Comparison of ENCODE assay signal across 13 mouse cellular contexts in the genomic region with DNA sequence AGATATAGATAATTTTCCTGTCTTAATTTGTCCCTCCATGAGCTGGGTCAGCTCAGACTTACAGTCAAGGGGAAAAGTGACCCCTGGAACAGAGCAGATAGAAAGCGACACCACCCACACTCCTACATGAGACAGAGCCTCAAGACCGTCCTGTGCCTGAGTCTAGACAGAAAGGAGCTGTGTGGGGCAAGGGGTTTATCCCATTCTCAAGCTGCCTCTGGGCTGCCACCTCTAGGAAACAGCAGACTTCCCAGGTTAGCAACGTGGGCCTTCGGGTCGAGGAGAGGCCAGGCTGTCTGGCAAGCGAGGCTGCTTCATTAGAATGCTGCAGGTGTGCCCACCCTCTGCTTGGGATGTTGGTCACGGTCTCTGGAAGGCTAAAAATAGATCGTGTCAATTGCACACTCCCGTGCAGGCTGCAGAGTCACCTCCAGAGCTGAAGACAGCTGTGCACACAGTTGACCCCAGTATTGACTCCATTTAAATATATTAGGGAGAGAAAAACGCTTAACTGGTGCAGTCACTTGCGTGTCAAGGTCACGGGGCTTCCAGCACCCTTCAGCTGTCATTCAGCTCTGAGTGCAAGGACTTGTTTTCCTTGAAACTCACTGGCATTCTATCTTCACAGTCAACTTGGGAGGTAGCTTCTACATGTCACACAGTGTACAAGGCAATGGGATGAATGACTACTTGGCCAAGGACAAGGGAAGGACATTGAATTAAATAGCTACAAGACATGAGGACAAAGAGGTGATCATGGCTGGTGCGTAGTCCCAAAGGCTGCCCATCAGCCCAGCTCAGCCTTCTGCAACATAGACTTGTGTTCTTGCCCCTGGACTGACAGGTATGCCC. TPM values are rescaled to one million over a fixed set of nuclear protein-coding genes. Genes with fewer than 3 reads are reported as not detected.
DNase-seq lines count a peak whose midpoint lies in the region; ATAC-seq lines count a peak whose summit lies in the region.
"Had no signal": no experiment of that assay in that cellular context is flagged by ENCODE, and none has a peak within 500 bp of the region (broad histone marks: within the 10 kb centered on the region; RNA-seq: fewer than 3 reads in every experiment).

No protein-coding gene starts in this region.

- H3K9ac ChIP-seq in forebrain, embryonic 12.5 days, result no peak overlapping the region
- no peak overlapping the region for H3K9ac ChIP-seq in limb, embryonic 15.5 days
- H3K9ac ChIP-seq: embryonic facial prominence, embryonic 13.5 days had no signal

- H3K4me1 ChIP-seq in forebrain, embryonic 12.5 days, result peaks cover 19% of the 10 kb centered on the region
- peaks cover 16% of the 10 kb centered on the region for H3K4me1 ChIP-seq in forebrain, embryonic 10.5 days
- no peaks in the 10 kb centered on the region for H3K4me1 ChIP-seq in limb, embryonic 15.5 days

- no peak overlapping the region for H3K4me3 ChIP-seq in forebrain, embryonic 12.5 days (replicated peaks)
- no peak overlapping the region for H3K4me3 ChIP-seq in forebrain, embryonic 10.5 days
- H3K4me3 ChIP-seq in limb, embryonic 15.5 days, result no peak overlapping the region
- H3K4me3 ChIP-seq: embryonic facial prominence, embryonic 13.5 days; left cerebral cortex, adult 2 months had no signal

- WGBS in forebrain, embryonic 12.5 days, result 67% methylated on average over 13 of the region's 13 CpGs
- WGBS in forebrain, embryonic 10.5 days, result 77% methylated on average over 13 of the region's 13 CpGs
- 48% methylated on average over 13 of the region's 13 CpGs for WGBS in limb, embryonic 15.5 days

- peak overlapping the region; percentile 43 for H3K27ac ChIP-seq in forebrain, embryonic 12.5 days
- H3K27ac ChIP-seq in forebrain, embryonic 10.5 days, result no peak overlapping the region
- no peak overlapping the region for H3K27ac ChIP-seq in limb, embryonic 15.5 days
- H3K27ac ChIP-seq: embryonic facial prominence, embryonic 13.5 days; left cerebral cortex, adult 2 months had no signal

- no peaks in the 10 kb centered on the region for H3K27me3 ChIP-seq in forebrain, embryonic 12.5 days
- no peaks in the 10 kb centered on the region for H3K27me3 ChIP-seq in forebrain, embryonic 10.5 days (ENCODE audit: poor library complexity, severe bottlenecking)
- H3K27me3 ChIP-seq in limb, embryonic 15.5 days, result no peaks in the 10 kb centered on the region
- H3K27me3 ChIP-seq: embryonic facial prominence, embryonic 13.5 days had no signal

- H3K9me3 ChIP-seq in forebrain, embryonic 12.5 days, result no peaks in the 10 kb centered on the region
- H3K9me3 ChIP-seq in forebrain, embryonic 10.5 days, result no peaks in the 10 kb centered on the region
- H3K9me3 ChIP-seq in limb, embryonic 15.5 days, result no peaks in the 10 kb centered on the region
- H3K9me3 ChIP-seq: embryonic facial prominence, embryonic 13.5 days had no signal

- peak; percentile 88 for ATAC-seq in forebrain, embryonic 12.5 days (ENCODE audit: low FRiP score)
- ATAC-seq in limb, embryonic 15.5 days (ENCODE audit: insufficient number of reproducible peaks, low FRiP score, low TSS enrichment, low read depth), result 0 out of 2 replicates have a peak, but pooled peaks have one; percentile 35
- ATAC-seq: intestine, postnatal 0 days had no signal

- no peak overlapping the region for H3K4me2 ChIP-seq in forebrain, embryonic 12.5 days
- H3K4me2 ChIP-seq in limb, embryonic 15.5 days, result no peak overlapping the region
- H3K4me2 ChIP-seq: embryonic facial prominence, embryonic 13.5 days had no signal

- no peaks in the 10 kb centered on the region for H3K36me3 ChIP-seq in forebrain, embryonic 12.5 days (replicated peaks)
- H3K36me3 ChIP-seq in forebrain, embryonic 10.5 days (replicated peaks), result no peaks in the 10 kb centered on the region
- no peaks in the 10 kb centered on the region for H3K36me3 ChIP-seq in limb, embryonic 15.5 days
- H3K36me3 ChIP-seq: embryonic facial prominence, embryonic 13.5 days had no signal

- DNase-seq in forebrain, embryonic 10.5 days (ENCODE audit: extremely low spot score, low spot score), result no peak
- peak; percentile 64 for DNase-seq in R1 (ENCODE audit: low read depth, low spot score)
- peak; percentile 32 for DNase-seq in forelimb bud, embryonic 11.5 days (ENCODE audit: low read depth, low spot score)
- no peak for DNase-seq in ovary, postnatal 10 days (ENCODE audit: low spot score)
- DNase-seq in cerebellum, postnatal 36 days, result no peak
- DNase-seq in urinary bladder, postnatal 10 days (ENCODE audit: low spot score), result no peak
- DNase-seq: gastrocnemius, postnatal 14 days; lung, adult 2 months had no signal

RNA-seq across cellular contexts. Expression of a gene that starts 33.9 kb away (rescaled TPM):
- 16.6 and 18.4 TPM in 2 replicates for polyA plus RNA-seq in forebrain, embryonic 12.5 days (2016; fragmentation: Nextera tagmentation; extraction: Ambion mirVana)
- 5.0 and 5.2 TPM in 2 replicates for polyA plus RNA-seq in forebrain, embryonic 10.5 days (2016; fragmentation: Nextera tagmentation; extraction: Ambion mirVana)
- polyA plus RNA-seq in limb, embryonic 15.5 days (2015; fragmentation: Nextera tagmentation; extraction: Ambion mirVana), result 0.35 and 0.44 TPM in 2 replicates

Comparison
In these comparisons a context has a peak if more than half of its experiments do, and no peak if none do; other contexts are left out.
1. DNase-seq: peak in R1 (single experiment) and forelimb bud, embryonic 11.5 days (single experiment); none in forebrain, embryonic 10.5 days (single experiment), ovary, postnatal 10 days (single experiment), cerebellum, postnatal 36 days (0 of 2) and urinary bladder, postnatal 10 days (single experiment).